Mouse (Mus musculus) olfactory bulb, adult 2 months (tissue): ENCODE data around the gene Trpc1. TPM values are rescaled to one million over a fixed set of nuclear protein-coding genes. Genes with fewer than 3 reads are reported as not detected.

Experiments used
- H3K27ac ChIP-seq: fragments of 200-500 bp; 2 replicates; pipeline ENCODE4 v1.5.1; 2012; ENCODE audit warnings: low read depth, low read length; ENCODE audit not compliant: insufficient read depth
- H3K4me1 ChIP-seq: fragments of 200-500 bp; 2 replicates; pipeline ENCODE4 v1.6.1; 2012; ENCODE audit warnings: low read length; ENCODE audit not compliant: control insufficient read depth, insufficient read depth
- H3K4me3 ChIP-seq: fragments of 200-500 bp; 2 replicates; pipeline ENCODE4 v1.5.1; 2012; ENCODE audit warnings: mild to moderate bottlenecking, low read depth, low read length, moderate library complexity; ENCODE audit not compliant: insufficient read depth
- CTCF ChIP-seq: fragments of 200-500 bp; IDR thresholded peaks from 2 replicates; pipeline ENCODE4 v1.5.1; 2012; ENCODE audit warnings: low read depth, mild to moderate bottlenecking, low read length, moderate library complexity; ENCODE audit not compliant: insufficient read depth
- POLR2A ChIP-seq: fragments of 200-500 bp; IDR thresholded peaks from 2 replicates; pipeline ENCODE4 v1.6.1; 2012; ENCODE audit warnings: mild to moderate bottlenecking, low read depth, low read length, moderate library complexity; ENCODE audit not compliant: insufficient read depth
- WGBS: fragments of 180-500 bp; shearing (Covaris S2); methylation state at CpG from one replicate; pipeline ENCODE4 v1.1.7; 2018; 5-methylcytosine and 5-hydroxymethylcytosine counted together
- polyA plus RNA-seq: library from polyadenylated mRNA; stranded (reverse); fragments of >200 nt; gene quantifications from 2 replicates; pipeline ENCODE4 v1.2.4, GENCODE M21; 2012; ENCODE audit warnings: low replicate concordance; ENCODE audit not compliant: missing spikeins, insufficient read depth, insufficient read length

The Trpc1 gene
- polyA plus RNA-seq, 1 experiment: not detected

- no peak for TF ChIP-seq CTCF
- TF ChIP-seq POLR2A: no peak
- 74% methylated on average over 11 of the region's 11 CpGs for WGBS
- no peak overlapping the region for H3K4me3 ChIP-seq
- no peaks in the 10 kb centered on the region for H3K4me1 ChIP-seq
- no peak overlapping the region for H3K27ac ChIP-seq
Measured at GRCm38 (mm10) chr9:95685660-95686440, 64.3 kb downstream of the Trpc1 start.

- no peak overlapping the region for H3K27ac ChIP-seq
- no peak overlapping the region for H3K4me3 ChIP-seq
- 94% methylated on average over 11 of the region's 11 CpGs for WGBS
- H3K4me1 ChIP-seq: no peaks in the 10 kb centered on the region
- TF ChIP-seq POLR2A (no peak), CTCF (no peak)
Measured at GRCm38 (mm10) chr9:95680691-95681090, 69.5 kb downstream of the Trpc1 start.

GRCm38 (mm10) chr9:95679966-95680365 is 70.2 kb downstream of the Trpc1 start:
- Histone ChIP-seq H3K4me1 (no peaks in the 10 kb centered on the region), H3K27ac (no peak overlapping the region), H3K4me3 (no peak overlapping the region)
- TF ChIP-seq POLR2A: no peak
- TF ChIP-seq CTCF: no peak
- WGBS: 60% methylated on average over 7 of the region's 7 CpGs

GRCm38 (mm10) chr9:95676021-95676420 is 74.2 kb downstream of the Trpc1 start:
- no peak overlapping the region for H3K4me3 ChIP-seq
- H3K27ac ChIP-seq: no peak overlapping the region
- TF ChIP-seq CTCF (no peak), POLR2A (no peak)
- H3K4me1 ChIP-seq: no peaks in the 10 kb centered on the region
- 97% methylated on average over 4 of the region's 4 CpGs for WGBS

- Histone ChIP-seq H3K4me3 (no peak overlapping the region), H3K27ac (no peak overlapping the region; the same call in 1 of the 2 replicates), H3K4me1 (no peaks in the 10 kb centered on the region)
- no peak for TF ChIP-seq POLR2A
- no peak for TF ChIP-seq CTCF
- WGBS: 44% methylated on average over 9 of the region's 9 CpGs
Measured at GRCm38 (mm10) chr9:95675064-95675699, 75.0 kb downstream of the Trpc1 start.

- 92% methylated on average over 6 of the region's 6 CpGs for WGBS
Measured at GRCm38 (mm10) chr9:95672760-95673159, 77.4 kb downstream of the Trpc1 start.

GRCm38 (mm10) chr9:95672331-95672730 is 77.8 kb downstream of the Trpc1 start:
- H3K4me3 ChIP-seq: no peak overlapping the region
- WGBS: 84% methylated on average over 3 of the region's 3 CpGs
- H3K27ac ChIP-seq: no peak overlapping the region
- H3K4me1 ChIP-seq: peaks cover 3% of the 10 kb centered on the region
- TF ChIP-seq POLR2A (no peak), CTCF (no peak)

More at GRCm38 (mm10) chr9:95672760-95673159, 77.4 kb downstream of the Trpc1 start:
- TF ChIP-seq POLR2A (no peak), CTCF (no peak)
- Histone ChIP-seq H3K4me3 (no peak overlapping the region), H3K4me1 (peaks cover 2% of the 10 kb centered on the region), H3K27ac (no peak overlapping the region)

- TF ChIP-seq CTCF: no peak
- TF ChIP-seq POLR2A: no peak
- WGBS: 78% methylated on average over 5 of the region's 5 CpGs
- Histone ChIP-seq H3K4me1 (peaks cover 9% of the 10 kb centered on the region), H3K27ac (no peak overlapping the region), H3K4me3 (no peak overlapping the region)
Measured at GRCm38 (mm10) chr9:95668306-95668705, 81.9 kb downstream of the Trpc1 start.

GRCm38 (mm10) chr9:95667836-95668235 is 82.3 kb downstream of the Trpc1 start:
- 45% methylated on average over 9 of the region's 9 CpGs for WGBS
- TF ChIP-seq CTCF (no peak), POLR2A (no peak)
- no peak overlapping the region for H3K4me3 ChIP-seq
- no peak overlapping the region for H3K27ac ChIP-seq
- peaks cover 9% of the 10 kb centered on the region for H3K4me1 ChIP-seq

GRCm38 (mm10) chr9:95665835-95666234 is 84.3 kb downstream of the Trpc1 start:
- no peak overlapping the region for H3K4me3 ChIP-seq

More at GRCm38 (mm10) chr9:95665835-95666234, 84.3 kb downstream of the Trpc1 start:
- no peak overlapping the region for H3K27ac ChIP-seq
- H3K4me1 ChIP-seq: peaks cover 9% of the 10 kb centered on the region
- 83% methylated on average over 6 of the region's 6 CpGs for WGBS
- TF ChIP-seq POLR2A (no peak), CTCF (no peak)
